Mouse (Mus musculus): ENCODE measurements around the gene Olfr898. TPM values are rescaled to one million over a fixed set of nuclear protein-coding genes. Genes with fewer than 3 reads are reported as not detected.

Gene Olfr898
- polyA plus RNA-seq (2012; rRNA removed) = not detected in 2 replicates

DNA sequence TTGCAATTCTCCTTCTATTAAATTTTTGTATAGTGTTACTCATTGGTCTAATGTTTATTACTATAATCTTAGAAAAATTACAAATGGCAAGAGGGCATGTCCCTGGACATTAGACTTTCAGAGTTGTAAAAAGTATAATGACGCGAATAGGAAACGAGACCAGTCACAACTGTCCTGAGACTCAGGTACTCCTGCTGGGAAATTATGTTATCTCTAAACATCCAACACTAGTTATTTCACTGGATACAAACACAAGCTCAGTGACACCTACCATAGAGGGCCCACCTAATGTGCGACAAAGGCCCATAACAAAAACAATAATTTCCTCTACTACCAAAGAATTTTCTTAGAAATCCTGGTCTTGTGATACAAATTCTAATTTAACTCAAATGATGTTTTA, at the start of gene Olfr898:
Olfr898 (plus strand) TSS at position 301 of the 400 bp plus-strand sequence.

DNA sequence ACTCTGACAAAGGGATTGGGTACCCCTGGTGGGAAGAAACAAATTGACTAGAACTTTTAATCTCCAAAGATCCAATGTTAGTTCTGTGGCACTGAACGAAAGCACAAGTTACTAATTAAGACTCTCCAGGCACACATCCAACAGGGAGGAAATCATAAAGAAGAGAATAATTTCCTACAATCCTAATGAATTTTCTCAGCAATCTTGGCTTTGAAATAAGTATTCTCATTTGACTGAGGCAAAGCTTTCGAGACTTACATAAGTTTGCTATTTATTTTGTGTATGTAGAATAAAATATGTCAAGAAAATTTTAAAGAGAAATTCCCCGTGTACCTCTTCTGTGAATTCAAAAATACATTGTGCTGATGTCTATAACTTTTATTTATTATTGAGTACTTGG, 19.5 kb upstream of the Olfr898 start, which contains the start of gene Olfr25:
Olfr25 (plus strand) TSS at position 301 of the 400 bp plus-strand sequence.

DNA sequence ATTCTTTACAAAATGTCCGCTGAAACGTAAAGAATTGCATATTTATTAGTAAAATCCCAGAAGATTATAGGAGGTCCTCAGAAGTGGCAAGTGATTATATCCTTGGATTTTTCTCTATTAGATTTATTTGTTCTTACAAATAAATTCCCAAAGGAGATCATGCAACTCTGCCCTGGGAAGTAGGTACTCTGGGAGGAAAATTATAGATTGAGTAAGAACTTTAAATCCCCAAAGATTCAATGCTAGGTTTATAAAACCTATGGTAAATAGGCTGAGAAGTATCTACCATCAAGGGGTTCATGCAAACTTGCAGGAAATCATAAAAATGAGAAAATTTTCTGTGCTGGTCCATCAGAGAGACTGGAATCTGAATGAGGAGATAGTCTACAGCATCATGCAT, 18.4 kb downstream of the Olfr898 start, which contains the start of gene Olfr250:
Olfr250 (plus strand) TSS at position 301 of the 400 bp plus-strand sequence.

DNA sequence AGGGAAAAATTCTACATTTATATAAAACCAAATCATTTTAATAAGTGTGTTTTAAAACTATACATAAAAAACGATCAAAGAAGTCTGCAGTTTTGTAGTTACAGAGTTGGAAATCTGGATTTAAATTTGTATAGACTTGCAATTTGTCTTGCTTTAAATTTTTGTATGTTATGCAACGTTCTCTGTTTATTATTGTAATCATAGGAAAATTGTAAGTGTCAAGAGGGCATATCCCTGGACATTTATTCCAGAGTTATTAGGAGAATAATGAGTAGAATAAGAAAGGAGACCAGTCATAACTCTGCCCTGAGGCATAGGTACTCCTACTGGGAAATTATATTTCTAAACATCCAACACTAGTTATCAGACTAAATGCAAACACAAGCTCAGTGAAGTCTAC, 28.6 kb downstream of the Olfr898 start, which contains the start of gene Olfr251:
Olfr251 (plus strand) TSS at position 301 of the 400 bp plus-strand sequence.

DNA sequence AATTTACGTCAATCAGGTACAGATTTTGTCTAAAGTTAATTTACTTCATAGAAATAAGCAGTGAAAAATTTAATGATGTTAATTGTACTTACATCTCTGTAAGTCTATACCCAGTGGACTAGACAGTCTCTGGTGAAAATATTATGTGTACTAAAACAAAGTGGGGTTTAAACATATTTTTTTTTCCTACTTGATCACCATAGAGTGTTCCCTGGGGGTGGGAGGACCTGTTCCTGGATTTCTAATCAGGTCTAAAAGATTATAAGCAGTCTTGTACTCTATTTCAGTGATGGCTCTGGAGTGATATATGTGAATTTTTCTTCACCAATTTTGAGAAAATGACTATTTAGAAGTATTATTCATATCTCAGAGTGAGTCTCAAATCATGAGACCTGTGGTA, 53.2 kb downstream of the Olfr898 start, which contains the start of gene Olfr147:
Olfr147 (plus strand) TSS at position 301 of the 400 bp plus-strand sequence.

Other genes with a start within 250 kb of the Olfr898 start
- not detected in 2 replicates for gene Olfr888, start 240.3 kb upstream of the Olfr898 start, polyA plus RNA-seq (2012; rRNA removed)
- not detected in 2 replicates for gene Olfr889, start 233.2 kb upstream of the Olfr898 start, polyA plus RNA-seq (2012; rRNA removed)
- gene Olfr890, start 205.9 kb upstream of the Olfr898 start, polyA plus RNA-seq (2012; rRNA removed) = not detected in 2 replicates
- gene Olfr891, start 167.6 kb upstream of the Olfr898 start, polyA plus RNA-seq (2012; rRNA removed) = not detected in 2 replicates
- gene Olfr893, start 140.0 kb upstream of the Olfr898 start, polyA plus RNA-seq (2012; rRNA removed) = not detected in 2 replicates
- not detected in 2 replicates for gene Olfr894, start 130.4 kb upstream of the Olfr898 start, polyA plus RNA-seq (2012; rRNA removed)
- gene Olfr143, start 95.6 kb upstream of the Olfr898 start, polyA plus RNA-seq (2012; rRNA removed) = not detected in 2 replicates
- gene Olfr895, start 80.6 kb upstream of the Olfr898 start, polyA plus RNA-seq (2012; rRNA removed) = not detected in 2 replicates
- gene Olfr896-ps1, start 57.3 kb upstream of the Olfr898 start, polyA plus RNA-seq (2012; rRNA removed) = not detected in 2 replicates
- gene Olfr25, start 19.4 kb upstream of the Olfr898 start, polyA plus RNA-seq (2012; rRNA removed) = not detected in 2 replicates
- gene Olfr250, start 18.5 kb downstream of the Olfr898 start, polyA plus RNA-seq (2012; rRNA removed) = not detected in 2 replicates
- gene Olfr251, start 28.7 kb downstream of the Olfr898 start, polyA plus RNA-seq (2012; rRNA removed) = not detected in 2 replicates
- not detected in 2 replicates for gene Olfr147, start 53.3 kb downstream of the Olfr898 start, polyA plus RNA-seq (2012; rRNA removed)
- not detected in 2 replicates for gene Olfr901, start 81.0 kb downstream of the Olfr898 start, polyA plus RNA-seq (2012; rRNA removed)
- gene Olfr902, start 99.2 kb downstream of the Olfr898 start, polyA plus RNA-seq (2012; rRNA removed) = not detected in 2 replicates
- gene Olfr904, start 114.7 kb downstream of the Olfr898 start, polyA plus RNA-seq (2012; rRNA removed) = not detected in 2 replicates
- gene Olfr905, start 122.7 kb downstream of the Olfr898 start, polyA plus RNA-seq (2012; rRNA removed) = not detected in 2 replicates
- not detected in 2 replicates for gene Olfr906, start 138.7 kb downstream of the Olfr898 start, polyA plus RNA-seq (2012; rRNA removed)
- gene Olfr907, start 147.4 kb downstream of the Olfr898 start, polyA plus RNA-seq (2012; rRNA removed) = not detected in 2 replicates
- not detected in 2 replicates for gene Olfr911-ps1, start 173.2 kb downstream of the Olfr898 start, polyA plus RNA-seq (2012; rRNA removed)
- gene Olfr910, start 189.4 kb downstream of the Olfr898 start, polyA plus RNA-seq (2012; rRNA removed) = not detected in 2 replicates
- not detected in 2 replicates for gene Olfr912, start 231.8 kb downstream of the Olfr898 start, polyA plus RNA-seq (2012; rRNA removed)
- not detected in 2 replicates for gene Olfr913, start 244.3 kb downstream of the Olfr898 start, polyA plus RNA-seq (2012; rRNA removed)

Measured in central nervous system, embryonic 14 days (tissue).